Mouse (Mus musculus) c-Kit-positive CD71-negative TER-119-negative erythroid progenitor cells, embryonic 14.5 days (primary cell): Measurements from ENCODE around the gene Ccdc50.
A peak's percentile ranks its signal among the peaks of the same experiment; 100 is the strongest.

Source experiments
- DNase-seq: peaks from one replicate; pipeline ENCODE4 v3.0.0-alpha.2; 2013; ENCODE audit warnings: low read depth

The Ccdc50 gene

DNA sequence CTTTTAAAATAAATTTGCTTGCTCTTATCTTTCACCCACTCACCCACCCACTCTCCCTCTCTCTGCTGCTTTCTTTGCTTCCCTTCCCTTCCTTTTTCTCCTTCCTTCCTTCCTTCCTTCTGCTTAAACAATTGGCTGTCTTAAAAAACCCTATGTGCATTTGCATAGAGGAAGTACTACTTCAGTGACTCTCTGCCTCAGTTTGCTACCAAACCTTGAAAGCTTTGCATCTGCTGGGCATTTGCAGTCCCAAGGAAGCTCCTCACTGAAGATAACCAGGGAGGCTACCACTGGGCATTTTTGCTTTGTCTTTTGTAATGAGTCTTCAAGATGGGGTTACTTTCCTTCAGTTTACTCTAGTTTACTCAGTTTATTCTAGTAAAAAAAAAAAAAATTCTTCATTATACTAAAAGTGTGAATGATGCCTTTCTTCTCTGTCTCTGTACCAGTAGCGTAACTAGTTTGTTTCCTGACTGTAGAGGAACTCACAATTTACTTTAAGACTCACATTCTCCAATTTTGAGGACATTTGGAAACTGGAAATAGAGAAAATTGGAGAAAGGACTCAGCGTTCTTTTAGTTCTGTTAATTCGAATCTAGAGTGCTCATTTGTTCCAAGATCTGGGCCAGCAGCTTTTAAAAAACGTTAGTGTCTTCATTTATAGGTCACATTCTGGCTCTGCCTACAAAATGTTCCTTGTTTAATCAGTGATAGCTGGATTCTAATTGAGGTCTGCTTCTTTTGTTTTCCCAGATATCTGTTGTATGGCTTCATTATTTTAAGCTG lies 6.8 kb downstream of the Ccdc50 start:
- DNase-seq = no peak

DNA sequence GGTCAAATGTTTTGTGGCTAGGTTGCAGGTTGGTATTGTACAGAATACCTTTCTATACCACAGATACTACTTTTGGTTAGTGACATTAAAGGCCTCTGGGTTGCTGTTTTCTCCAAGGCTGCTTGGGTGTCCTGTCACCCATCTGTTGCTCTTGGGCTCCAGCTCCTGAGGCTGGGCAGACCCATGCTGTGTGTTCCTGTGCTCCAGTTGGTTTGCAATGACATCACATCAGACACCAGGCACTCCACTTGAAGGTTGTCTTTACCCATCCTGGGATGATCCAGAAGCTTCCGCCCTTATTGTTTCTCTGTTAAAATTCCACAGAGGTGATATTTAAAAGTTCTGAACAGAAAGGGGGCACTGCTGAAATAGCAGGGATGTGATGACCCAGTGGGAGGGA lies 8.3 kb downstream of the Ccdc50 start:
- no peak for DNase-seq

DNA sequence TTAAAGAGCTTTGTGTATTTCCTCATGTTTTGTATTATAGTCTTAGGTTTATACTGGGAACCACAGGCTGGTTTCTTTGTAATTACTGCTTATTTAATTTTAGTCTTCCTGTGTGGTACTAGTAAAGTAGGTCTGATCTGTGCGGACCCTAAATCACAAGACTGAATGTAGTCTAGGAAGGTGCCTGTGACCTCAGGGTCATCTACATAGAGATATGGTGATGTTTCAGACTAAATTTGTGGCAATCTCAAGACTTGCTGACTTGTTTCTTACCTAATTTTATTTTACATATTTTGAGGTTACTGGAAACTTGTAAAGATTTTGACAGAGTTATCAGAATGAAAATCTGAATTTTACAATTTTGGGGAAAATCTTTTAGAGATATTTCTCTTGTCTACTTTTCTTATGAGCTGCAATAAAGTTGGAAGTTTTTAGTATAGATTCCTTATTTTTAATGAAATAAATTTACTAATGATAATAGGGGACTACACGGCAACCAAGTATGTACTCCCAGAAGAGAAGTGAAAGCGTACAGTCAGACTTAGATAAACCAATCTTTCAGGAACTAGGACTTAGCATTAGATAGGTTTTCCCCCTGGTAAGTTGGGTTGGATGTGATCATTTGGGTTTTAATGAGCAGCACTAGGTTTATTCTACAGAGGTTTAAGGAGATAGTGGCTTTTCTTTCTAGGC lies 10.5 kb downstream of the Ccdc50 start:
- DNase-seq = no peak

DNA sequence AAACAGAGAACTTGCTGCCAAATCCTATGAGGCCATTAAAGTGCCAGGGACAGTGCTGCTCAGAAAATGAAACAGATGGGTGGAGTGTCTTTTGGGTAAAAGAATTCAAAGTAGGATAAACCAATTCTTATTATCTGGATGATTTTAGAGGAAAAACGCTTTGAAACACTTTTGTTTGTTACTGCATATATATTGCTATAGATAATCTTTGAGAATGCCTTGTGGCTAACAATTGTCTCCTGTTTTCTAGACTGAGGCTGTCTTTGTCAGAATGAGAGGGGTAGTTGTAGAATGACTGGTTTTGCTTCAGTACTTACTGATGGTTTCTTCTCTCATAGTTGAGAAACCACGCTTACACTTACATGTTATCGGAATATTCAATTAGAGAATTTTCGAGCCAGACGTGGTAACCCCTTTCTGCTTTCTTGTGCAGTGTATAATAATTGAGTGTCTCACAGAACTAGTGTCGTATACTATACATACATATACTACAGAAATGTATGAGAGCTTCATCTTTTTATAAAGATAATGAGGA lies 11.1 kb downstream of the Ccdc50 start:
- DNase-seq = no peak

DNA sequence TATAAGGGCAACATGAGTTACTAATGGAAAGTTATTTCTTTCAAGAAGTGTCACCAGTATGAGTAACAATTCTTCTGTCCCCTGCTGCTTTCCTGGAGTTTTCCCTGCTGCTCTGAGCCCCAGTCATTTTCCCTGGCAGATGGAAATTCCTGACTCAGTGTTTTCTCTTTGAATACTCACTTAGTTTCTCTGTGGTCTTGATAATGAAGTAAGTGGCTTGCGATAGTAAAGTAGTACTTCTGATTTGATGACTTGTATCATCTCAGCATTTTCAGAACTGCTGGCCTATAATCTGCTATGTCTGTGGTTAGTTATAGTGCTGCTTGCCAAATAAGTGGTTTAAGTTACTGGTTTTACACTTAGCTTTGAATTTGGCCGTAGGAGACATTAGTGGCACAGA lies 12.9 kb downstream of the Ccdc50 start:
- DNase-seq = no peak

DNA sequence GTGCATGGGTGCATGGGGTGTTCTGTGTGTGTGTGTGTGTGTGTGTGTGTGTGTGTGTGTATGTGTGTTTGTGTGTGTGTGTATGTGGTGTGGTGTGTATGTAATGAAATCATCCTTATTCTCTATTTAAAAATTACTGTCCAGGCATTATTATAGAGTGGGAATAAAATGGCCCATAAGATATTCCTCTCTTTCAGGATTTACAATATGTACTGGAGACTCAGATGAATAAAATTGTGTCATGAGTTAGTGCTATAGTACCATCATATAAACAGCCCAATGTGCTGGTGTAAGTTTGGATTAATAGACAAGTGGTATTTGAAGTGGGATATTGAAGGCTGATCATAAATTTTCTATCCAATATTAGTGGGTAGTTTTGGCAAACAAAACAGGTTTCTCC lies 15.4 kb downstream of the Ccdc50 start:
- DNase-seq = no peak

DNA sequence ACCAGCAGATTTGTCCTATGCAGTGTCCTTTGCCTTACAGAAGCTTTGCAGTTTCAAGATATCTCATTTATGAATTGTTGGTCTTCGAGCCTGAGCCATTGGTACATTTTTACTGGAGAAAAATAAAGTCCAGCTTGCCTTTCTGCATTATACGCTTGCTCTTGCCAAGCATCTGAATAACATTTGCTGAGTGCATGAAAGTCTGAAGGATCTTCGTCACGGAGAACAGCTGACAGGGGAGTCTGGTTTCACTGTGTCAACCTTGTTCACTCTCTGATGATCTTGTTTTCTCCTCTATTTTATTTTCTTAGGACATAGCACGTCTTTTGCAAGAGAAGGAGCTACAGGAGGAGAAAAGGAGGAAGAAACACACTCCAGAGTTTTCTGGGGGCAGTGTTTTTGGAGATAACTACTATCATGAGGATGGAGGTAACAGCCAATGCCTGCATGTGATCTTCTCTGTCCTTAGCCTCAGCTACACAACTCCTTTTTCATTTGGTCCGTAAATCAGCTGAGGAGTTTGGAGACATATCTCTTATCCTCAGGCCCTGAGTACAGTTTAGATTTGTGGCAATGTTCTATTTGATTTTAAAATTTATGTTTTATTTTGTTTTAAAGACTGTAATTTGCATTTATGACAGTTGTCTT lies 28.4 kb downstream of the Ccdc50 start:
- DNase-seq = no peak

DNA sequence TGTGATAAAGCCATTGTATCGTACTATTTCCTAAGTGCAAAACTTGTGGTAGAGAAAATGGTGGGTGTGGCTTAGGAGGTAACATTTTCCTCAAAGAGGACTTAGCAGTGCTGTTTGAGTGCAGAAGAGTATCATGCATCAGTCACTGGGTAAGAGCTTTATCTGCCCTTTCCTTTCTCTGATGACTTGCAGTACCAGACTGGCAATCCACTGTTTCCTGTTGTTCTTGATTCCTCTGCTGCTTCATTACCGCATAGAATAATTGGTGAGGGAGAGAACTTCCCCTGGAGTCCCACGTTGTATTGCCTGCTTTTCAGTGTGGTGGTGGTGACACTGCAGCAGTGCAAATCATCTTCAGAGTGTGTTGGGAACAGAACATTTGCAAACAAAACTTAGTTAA lies 29.0 kb downstream of the Ccdc50 start:
- no peak for DNase-seq

DNA sequence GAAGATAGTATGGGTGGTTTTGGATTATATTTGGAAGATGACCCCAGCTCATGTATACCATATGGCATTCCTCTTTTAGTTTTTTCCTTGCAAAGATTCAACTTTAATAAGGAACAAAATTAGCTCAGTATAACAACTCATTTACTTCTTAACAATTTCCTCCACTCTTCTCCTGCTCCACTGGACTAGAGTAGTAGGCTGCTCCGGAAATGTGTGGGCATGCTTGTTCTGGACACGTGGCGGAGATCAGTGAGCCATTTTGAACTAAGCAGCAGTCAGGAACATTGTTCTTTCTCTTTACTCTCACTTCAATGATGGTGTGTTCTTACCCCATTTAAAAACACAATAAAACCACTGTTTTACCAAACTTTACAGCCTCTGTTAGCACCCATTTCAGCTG lies 32.3 kb downstream of the Ccdc50 start:
- no peak for DNase-seq

DNA sequence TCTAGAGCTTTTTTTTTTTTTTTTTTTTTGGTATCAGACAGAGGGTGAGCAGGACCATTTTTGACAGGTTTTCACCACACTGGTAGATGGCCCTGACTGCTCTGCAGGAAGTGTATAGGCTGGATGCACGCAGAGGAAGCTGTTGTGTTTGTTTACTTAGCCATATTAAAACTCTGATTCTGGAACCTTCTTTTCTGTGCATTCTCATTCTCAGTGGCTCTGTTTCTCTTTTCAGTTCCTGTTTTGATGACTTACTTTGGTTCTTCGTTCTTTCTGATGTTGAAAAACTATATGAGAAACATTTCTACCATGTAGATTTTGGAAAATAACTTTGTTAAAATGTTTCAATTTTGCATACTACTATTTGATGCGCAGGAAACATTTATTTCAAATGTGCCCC lies 46.4 kb downstream of the Ccdc50 start:
- DNase-seq = no peak

DNA sequence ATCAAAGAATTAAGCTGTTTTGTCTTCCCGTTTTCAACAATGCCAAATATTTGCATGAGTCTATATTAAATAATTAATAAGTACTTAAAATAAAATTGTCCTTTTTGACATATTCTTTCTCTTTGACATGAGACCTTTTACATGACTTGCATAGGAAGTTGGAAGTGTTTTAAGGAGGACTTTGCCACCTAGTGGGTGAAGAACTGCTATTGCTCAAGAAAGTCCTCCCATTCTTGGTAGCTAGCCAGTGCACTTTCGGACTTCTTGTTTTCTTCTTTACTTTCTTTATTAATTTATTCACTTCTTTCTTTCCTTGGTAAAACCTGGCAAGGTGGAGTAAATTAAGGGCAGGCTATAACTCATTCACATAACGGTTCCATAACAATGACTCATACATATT lies 55.3 kb downstream of the Ccdc50 start:
- DNase-seq = no peak

DNA sequence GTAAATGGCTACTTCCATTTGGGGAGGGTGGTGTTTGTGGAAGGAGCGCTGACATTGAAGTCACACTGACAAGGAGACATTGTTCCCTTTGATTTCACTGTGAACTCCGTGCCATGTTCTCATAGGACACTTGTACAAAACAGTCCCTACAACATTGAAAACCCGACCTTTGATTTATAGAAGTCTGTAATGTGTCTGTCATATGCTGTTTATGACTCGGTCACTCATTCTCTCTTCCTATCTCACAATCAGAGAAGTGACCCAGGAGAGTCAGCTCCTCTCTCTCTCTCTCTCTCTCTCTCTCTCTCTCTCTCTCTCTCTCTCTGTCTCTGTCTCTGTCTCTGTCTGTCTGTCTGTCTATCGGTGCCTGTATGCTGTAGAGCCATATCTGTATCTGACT lies 60.7 kb downstream of the Ccdc50 start:
- DNase-seq = no peak

DNA sequence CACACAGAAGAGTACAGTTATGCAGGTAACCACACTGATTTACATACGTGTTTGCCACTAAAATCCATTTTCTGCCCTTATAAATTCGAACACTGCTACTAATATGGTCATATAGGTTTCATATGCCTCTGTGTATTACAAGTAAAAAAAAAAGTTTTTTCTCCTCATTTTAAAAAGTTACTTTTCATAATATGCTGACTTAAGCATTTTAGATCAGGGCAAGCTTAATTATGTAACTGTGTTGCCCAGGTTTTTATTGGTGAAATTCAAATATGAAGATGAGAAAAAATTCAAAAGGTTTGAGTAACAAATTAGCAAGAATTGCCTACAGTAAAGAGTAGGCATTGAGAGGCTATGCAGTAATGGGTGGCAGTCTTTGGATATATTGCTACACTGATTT lies 62.0 kb downstream of the Ccdc50 start:
- DNase-seq = no peak

DNA sequence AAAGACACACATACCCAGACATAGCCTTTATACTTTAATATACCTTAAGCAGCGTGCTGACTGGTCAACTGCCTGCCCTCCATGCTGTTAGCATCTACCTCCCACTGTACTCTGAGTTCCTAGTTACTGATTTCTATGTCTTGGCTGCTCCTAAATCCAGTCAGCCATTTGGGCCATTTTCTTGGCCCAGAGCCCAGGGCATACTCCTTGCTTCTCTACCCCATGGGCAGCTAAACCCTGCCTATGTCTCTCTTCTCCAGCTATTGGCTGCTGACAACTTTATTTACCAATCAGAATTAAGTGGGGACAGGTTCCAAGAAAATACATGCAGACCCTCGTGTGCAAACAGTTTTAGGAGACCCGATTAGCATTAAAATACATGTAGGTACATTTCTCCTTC lies 64.7 kb downstream of the Ccdc50 start:
- DNase-seq = no peak

DNA sequence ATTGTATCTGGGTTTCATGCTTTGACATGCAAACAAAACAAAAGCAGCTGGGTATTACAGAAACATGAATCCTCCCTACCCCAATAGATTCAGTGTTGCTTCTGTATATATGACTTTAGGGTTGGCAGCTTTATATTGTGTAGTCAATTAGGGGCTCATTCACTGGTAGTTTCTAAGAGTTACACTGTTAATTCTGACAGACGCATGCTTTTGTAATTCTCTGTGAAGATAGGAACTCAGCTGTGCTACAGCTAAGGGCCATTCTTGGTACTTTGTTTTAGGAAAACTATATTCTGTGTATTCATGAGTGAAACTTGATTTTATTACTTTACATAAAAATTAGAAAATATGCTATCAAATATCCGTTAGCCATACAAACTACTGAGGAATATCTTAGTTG lies 65.2 kb downstream of the Ccdc50 start:
- no peak for DNase-seq

DNA sequence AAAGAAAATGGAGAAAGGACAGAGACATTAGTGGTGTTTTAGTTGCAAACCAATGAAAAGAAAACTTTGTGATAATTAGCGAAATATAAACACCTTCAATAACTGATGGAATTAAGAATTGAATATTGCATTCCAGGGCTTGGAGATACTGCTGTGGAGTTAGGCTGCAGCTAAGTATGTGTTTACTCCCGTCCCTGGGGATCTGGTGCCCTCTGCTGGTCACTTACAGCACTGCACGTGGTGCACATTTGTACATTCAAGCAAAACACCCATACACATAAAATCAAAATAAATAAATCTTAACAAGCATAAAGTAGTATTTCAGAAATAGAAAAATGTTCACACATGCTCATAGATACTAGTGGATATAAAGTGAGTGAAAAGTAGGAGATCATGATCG lies 68.6 kb downstream of the Ccdc50 start:
- peak; percentile 53 for DNase-seq

DNA sequence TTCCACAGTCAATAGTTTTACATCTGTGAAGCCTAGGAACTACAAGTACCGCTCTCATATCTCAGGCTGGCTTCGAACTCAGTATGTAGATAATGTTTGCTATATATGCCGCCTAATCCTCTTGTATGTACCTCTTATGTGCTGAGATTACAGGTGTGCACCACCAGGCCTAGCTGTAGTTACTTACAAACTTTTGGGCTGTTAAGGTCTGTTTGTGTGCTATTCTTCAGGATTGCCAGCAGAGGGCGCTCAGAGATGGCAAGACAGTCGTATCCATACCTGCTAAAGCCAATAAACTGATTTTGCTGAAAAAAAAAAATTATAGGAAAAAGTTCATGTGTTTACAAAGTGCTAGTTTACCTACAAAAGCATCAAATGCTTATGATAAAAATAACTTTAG lies 80.1 kb downstream of the Ccdc50 start:
- peak; percentile 20 for DNase-seq

DNA sequence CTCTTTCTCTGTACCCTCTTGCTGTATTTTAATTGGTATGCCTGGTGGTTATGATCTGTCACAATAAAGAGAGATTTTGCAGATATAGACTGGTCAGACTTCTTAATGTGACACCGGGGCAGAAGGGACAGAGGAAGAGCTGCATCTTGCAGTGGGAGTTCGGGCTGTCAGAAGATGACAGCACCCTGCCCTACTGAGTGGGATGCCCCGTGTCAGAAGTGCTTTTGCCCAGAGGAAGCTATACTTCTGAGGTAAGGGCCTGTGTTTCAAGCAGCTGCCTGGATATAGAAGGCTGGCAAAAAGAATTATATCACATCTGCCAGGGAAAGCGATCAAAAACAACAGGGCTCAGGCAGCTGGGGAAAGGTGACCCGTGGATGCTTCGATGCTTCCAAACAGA lies 82.7 kb downstream of the Ccdc50 start:
- DNase-seq = no peak

DNA sequence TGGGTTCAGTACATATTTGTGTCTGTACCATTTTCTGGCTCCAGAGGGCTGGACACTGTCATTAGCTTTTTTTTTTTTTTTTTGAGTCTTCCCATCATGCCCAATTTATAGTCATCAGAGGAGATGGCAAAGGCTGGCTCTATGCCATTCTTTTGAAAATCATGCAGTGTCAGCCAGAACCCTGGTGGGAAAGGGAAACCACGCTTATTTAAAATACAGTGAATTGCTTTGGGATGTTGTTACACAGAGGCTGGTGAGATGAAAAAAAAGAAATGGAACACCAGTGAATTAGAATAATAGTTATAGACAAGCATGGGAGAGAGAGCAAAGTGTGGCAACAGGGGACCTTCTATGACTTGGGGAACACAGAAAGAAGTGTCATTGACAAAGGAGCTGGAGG lies 95.2 kb downstream of the Ccdc50 start:
- DNase-seq = no peak
